Mouse (Mus musculus) forebrain, embryonic 14.5 days (tissue): ENCODE results near the gene Acpp. TPM values are rescaled to one million over a fixed set of nuclear protein-coding genes. Genes with fewer than 3 reads are reported as not detected.
A peak's percentile ranks its signal among the peaks of the same experiment; 100 is the strongest.

Source experiments
- ATAC-seq: fragments of 200-750 bp; cut with Nextera tagmentation; 2 replicates; pipeline ENCODE4 v1.8.0; 2017; ENCODE audit warnings: mild to moderate bottlenecking, moderate library complexity
- DNase-seq: peaks from one replicate; pipeline ENCODE4 v3.0.0-alpha.2; 2015; ENCODE audit warnings: low spot score
- H3K27ac ChIP-seq: fragments of 300-500 bp; sonication (generic); 2 replicates; pipeline ENCODE4 v1.5.1; 2014; ENCODE audit warnings: low read depth, mild to moderate bottlenecking, control low read depth, low read length, moderate library complexity
- H3K27me3 ChIP-seq: fragments of 300-500 bp; sonication (generic); replicated peaks from 2 replicates; pipeline ENCODE4 v1.6.1; 2014; ENCODE audit warnings: low read length, control low read depth, mixed read lengths; ENCODE audit not compliant: control insufficient read depth, insufficient read depth
- H3K36me3 ChIP-seq: fragments of 300-500 bp; sonication (generic); 2 replicates; pipeline ENCODE4 v1.6.1; 2014; ENCODE audit warnings: low read length, control low read depth; ENCODE audit not compliant: control insufficient read depth, insufficient read depth
- H3K4me1 ChIP-seq: fragments of 300-500 bp; sonication (generic); 2 replicates; pipeline ENCODE4 v1.6.1; 2014; ENCODE audit warnings: antibody characterized with exemption, low read length, control low read depth; ENCODE audit not compliant: control insufficient read depth, insufficient read depth
- H3K4me2 ChIP-seq: fragments of 300-500 bp; sonication (generic); 2 replicates; pipeline ENCODE4 v1.6.1; 2014; ENCODE audit warnings: mild to moderate bottlenecking, control low read depth, low read length
- H3K4me3 ChIP-seq: fragments of 300-500 bp; sonication (generic); 2 replicates; pipeline ENCODE4 v1.5.1; 2014; ENCODE audit warnings: low read depth, low read length, control low read depth
- H3K9ac ChIP-seq: fragments of 300-500 bp; sonication (generic); 2 replicates; pipeline ENCODE4 v1.6.1; 2014; ENCODE audit warnings: mild to moderate bottlenecking, low read length, control low read depth, moderate library complexity
- H3K9me3 ChIP-seq: fragments of 300-500 bp; sonication (generic); replicated peaks from 2 replicates; pipeline ENCODE4 v1.6.1; 2016; ENCODE audit warnings: low read length, control low read depth, mixed read lengths; ENCODE audit not compliant: control insufficient read depth
- WGBS: fragments of 180-500 bp; shearing (Covaris S2); extraction: QIAGEN DNeasy Blood & Tissue Kit; methylation state at CpG from one replicate; pipeline ENCODE4 v1.1.7; 2014; 5-methylcytosine and 5-hydroxymethylcytosine counted together
- polyA plus RNA-seq: library from polyadenylated mRNA; unstranded; fragments of >200 nt; fragmentation: Nextera tagmentation; extraction: Ambion mirVana; gene quantifications from 2 replicates; pipeline ENCODE4 v1.2.1, GENCODE M21; 2014

Acpp gene
- polyA plus RNA-seq, 1 experiment from 2014 or later = 0.10 TPM

- Histone ChIP-seq H3K36me3 (no peaks in the 10 kb centered on the region), H3K4me2 (no peak overlapping the region), H3K27ac (no peak overlapping the region), H3K27me3 (no peaks in the 10 kb centered on the region), H3K4me1 (peaks cover 15% of the 10 kb centered on the region), H3K9me3 (no peaks in the 10 kb centered on the region), H3K4me3 (no peak overlapping the region), H3K9ac (no peak overlapping the region)
- DNase-seq (no peak), ATAC-seq (no peak)
- 88% methylated on average over 2 of the region's 2 CpGs for WGBS
Observed at GRCm38 (mm10) chr9:104264567-104264966, 73.0 kb downstream of the Acpp start.

- WGBS = under 1% methylated on average over 44 of the region's 60 CpGs
- H3K27me3 ChIP-seq = no peaks in the 10 kb centered on the region
- peaks cover 15% of the 10 kb centered on the region for H3K4me1 ChIP-seq
- H3K9me3 ChIP-seq = no peaks in the 10 kb centered on the region
- H3K4me2 ChIP-seq = peak within 1 kb of the TSS; percentile 91
- H3K4me3 ChIP-seq = peak within 1 kb of the TSS; percentile 96
- H3K36me3 ChIP-seq = no peaks in the 10 kb centered on the region
- peak within 1 kb of the TSS; percentile 87 for H3K9ac ChIP-seq
- DNase-seq = peak; percentile 98
- peak within 1 kb of the TSS; percentile 78 for H3K27ac ChIP-seq
- ATAC-seq = peak; percentile 98
Observed at GRCm38 (mm10) chr9:104262823-104263352, 74.7 kb downstream of the Acpp start, which contains the start of gene Dnajc13. TSS of gene Dnajc13 (minus strand) at chr9:104262930.

- under 1% methylated on average over 44 of the region's 46 CpGs for WGBS
- Histone ChIP-seq H3K4me1 (peaks cover 15% of the 10 kb centered on the region), H3K4me2 (peak overlapping the region; percentile 91), H3K27me3 (no peaks in the 10 kb centered on the region), H3K27ac (peak overlapping the region; percentile 78), H3K9ac (peak overlapping the region; percentile 87), H3K4me3 (peak overlapping the region; percentile 96), H3K9me3 (no peaks in the 10 kb centered on the region), H3K36me3 (no peaks in the 10 kb centered on the region)
- DNase-seq = peak; percentile 32
- peak; percentile 56 for ATAC-seq
Observed at GRCm38 (mm10) chr9:104262016-104262762, 75.4 kb downstream of the Acpp start.

DNA sequence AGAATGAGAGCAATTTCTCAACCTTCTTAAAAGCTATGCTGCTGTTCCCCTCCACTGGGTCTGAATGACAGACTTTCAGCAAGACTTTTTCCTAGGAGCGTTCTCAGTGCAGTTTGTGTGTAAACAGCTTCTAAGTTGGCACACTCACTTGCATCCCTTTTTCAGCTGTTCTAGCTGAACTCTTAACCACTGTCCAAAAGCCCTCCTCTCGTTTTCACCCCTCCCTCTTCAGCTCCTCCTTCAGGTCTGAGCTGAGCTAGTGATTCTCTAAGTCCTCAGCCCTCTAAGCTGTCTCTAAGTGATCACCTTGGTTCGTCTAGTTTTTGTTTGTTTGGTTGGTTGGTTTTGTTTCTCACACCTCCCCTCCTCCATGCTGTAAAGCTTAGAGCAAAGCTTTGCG is 77.2 kb downstream of the Acpp start:
- peaks cover 15% of the 10 kb centered on the region for H3K4me1 ChIP-seq
- H3K4me3 ChIP-seq = no peak overlapping the region
- ATAC-seq (no peak), DNase-seq (no peak)
- no peak overlapping the region for H3K4me2 ChIP-seq
- no peaks in the 10 kb centered on the region for H3K36me3 ChIP-seq
- H3K27ac ChIP-seq = no peak overlapping the region
- no peak overlapping the region for H3K9ac ChIP-seq
- H3K9me3 ChIP-seq = no peaks in the 10 kb centered on the region
- 44% methylated on average over 4 of the region's 4 CpGs for WGBS
- no peaks in the 10 kb centered on the region for H3K27me3 ChIP-seq

- Histone ChIP-seq H3K4me2 (no peak overlapping the region), H3K27ac (no peak overlapping the region), H3K36me3 (no peaks in the 10 kb centered on the region), H3K9me3 (no peaks in the 10 kb centered on the region), H3K4me1 (peaks cover 7% of the 10 kb centered on the region), H3K27me3 (no peaks in the 10 kb centered on the region), H3K4me3 (no peak overlapping the region), H3K9ac (no peak overlapping the region)
- WGBS = 49% methylated on average over 2 of the region's 2 CpGs
- ATAC-seq (no peak), DNase-seq (no peak)
Observed at GRCm38 (mm10) chr9:104256085-104256484, 81.5 kb downstream of the Acpp start.

DNA sequence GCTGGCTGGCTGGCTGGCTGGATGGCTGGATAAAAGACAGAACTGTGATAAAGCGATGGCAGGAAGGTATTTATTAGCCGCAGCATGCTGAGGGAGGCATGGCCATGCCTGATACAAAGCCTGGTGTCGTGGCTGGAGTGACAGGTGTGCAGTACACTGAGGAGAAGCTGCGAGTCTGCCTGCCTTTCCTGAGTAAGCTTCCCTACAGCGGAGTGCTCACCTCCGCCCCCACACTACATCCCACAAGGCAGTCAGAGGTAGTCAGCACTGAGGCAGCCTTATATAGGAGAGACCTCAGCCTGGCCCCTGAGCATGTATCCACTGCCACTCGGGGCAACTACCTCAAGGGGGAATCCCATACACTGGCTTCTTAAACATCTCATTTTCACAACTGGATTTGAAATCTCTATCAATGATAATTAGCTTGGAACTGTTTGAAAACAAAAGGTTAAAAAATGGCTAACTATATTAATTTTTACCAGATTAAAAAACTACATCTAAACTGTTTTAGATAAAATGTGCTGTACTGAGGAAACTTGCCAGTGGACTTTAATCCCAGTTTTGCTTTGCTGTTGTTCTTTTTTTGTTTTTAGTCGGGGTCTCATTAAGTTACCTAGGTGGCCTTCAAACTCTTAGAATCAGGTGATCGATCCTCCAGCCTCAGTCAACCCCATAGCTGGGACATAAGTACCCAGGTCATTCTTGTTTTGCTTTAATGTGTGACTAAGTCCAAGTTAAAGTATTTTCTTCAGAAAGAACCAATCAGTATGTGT is 83.0 kb downstream of the Acpp start:
- Histone ChIP-seq H3K27me3 (no peaks in the 10 kb centered on the region), H3K4me3 (no peak overlapping the region), H3K9me3 (no peaks in the 10 kb centered on the region), H3K9ac (no peak overlapping the region), H3K4me2 (no peak overlapping the region), H3K27ac (no peak overlapping the region), H3K4me1 (no peaks in the 10 kb centered on the region), H3K36me3 (no peaks in the 10 kb centered on the region)
- 71% methylated on average over 9 of the region's 9 CpGs for WGBS
- DNase-seq = no peak
- ATAC-seq = no peak

DNA sequence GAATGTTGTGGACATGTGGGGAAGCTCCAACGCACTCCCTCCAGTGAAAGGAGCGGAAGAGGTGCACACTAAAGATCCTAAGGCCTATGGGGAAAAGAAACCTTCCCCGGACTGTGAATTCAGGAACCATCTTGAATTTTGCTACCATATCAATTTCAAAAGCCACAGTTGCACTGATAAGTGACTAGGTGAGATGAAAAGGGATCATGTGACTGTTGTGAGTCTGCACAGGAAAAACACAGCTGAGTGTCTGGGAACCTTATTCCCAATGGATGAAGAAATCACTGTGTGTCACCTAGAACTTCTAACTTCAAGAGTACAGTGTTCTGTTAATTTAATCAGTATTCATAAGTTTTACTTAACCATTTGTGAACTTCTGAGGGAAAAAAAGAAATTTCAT is 84.9 kb downstream of the Acpp start:
- no peaks in the 10 kb centered on the region for H3K4me1 ChIP-seq
- DNase-seq = no peak
- H3K27ac ChIP-seq = no peak overlapping the region
- ATAC-seq = no peak
- no peaks in the 10 kb centered on the region for H3K27me3 ChIP-seq
- H3K4me2 ChIP-seq = no peak overlapping the region
- 94% methylated on average over 3 of the region's 3 CpGs for WGBS
- H3K9me3 ChIP-seq = no peaks in the 10 kb centered on the region
- H3K4me3 ChIP-seq = no peak overlapping the region
- no peak overlapping the region for H3K9ac ChIP-seq
- H3K36me3 ChIP-seq = no peaks in the 10 kb centered on the region

- 92% methylated on average over 4 of the region's 4 CpGs for WGBS
- no peak for ATAC-seq
- no peaks in the 10 kb centered on the region for H3K27me3 ChIP-seq
Observed at GRCm38 (mm10) chr9:104251687-104252086, 85.9 kb downstream of the Acpp start.

GRCm38 (mm10) chr9:104251111-104251510 is 86.4 kb downstream of the Acpp start:
- DNase-seq (no peak), ATAC-seq (no peak)
- 85% methylated on average over 8 of the region's 8 CpGs for WGBS
- Histone ChIP-seq H3K4me2 (no peak overlapping the region), H3K4me1 (no peaks in the 10 kb centered on the region), H3K9me3 (no peaks in the 10 kb centered on the region), H3K36me3 (no peaks in the 10 kb centered on the region), H3K4me3 (no peak overlapping the region), H3K27me3 (no peaks in the 10 kb centered on the region), H3K27ac (no peak overlapping the region), H3K9ac (no peak overlapping the region)

More at GRCm38 (mm10) chr9:104251687-104252086, 85.9 kb downstream of the Acpp start:
- H3K9me3 ChIP-seq = no peaks in the 10 kb centered on the region
- H3K4me3 ChIP-seq = no peak overlapping the region
- DNase-seq = no peak
- no peak overlapping the region for H3K27ac ChIP-seq
- no peak overlapping the region for H3K9ac ChIP-seq
- H3K4me2 ChIP-seq = no peak overlapping the region
- H3K4me1 ChIP-seq = no peaks in the 10 kb centered on the region
- H3K36me3 ChIP-seq = no peaks in the 10 kb centered on the region
